Mouse (Mus musculus) ES-E14 (cell line): Measurements from ENCODE around the gene A030003K21Rik. TPM values are rescaled to one million over a fixed set of nuclear protein-coding genes. Genes with fewer than 3 reads are reported as not detected.
"Not testable (repeated sequence)": the region's sequence is repeated elsewhere in the genome, so short reads cannot be mapped to it uniquely, and the experiment has no call there.

Experiments
- DNase-seq: peaks from one replicate; pipeline ENCODE4 v3.0.0-alpha.2; 2013; ENCODE audit warnings: low read depth, low spot score
- H3K27ac ChIP-seq: 2 replicates; pipeline ENCODE4 v1.5.1; 2012; ENCODE audit warnings: low read depth, mild to moderate bottlenecking, low read length, moderate library complexity, mixed read lengths; ENCODE audit not compliant: poor library complexity, insufficient read depth, severe bottlenecking
- H3K36me3 ChIP-seq: 2 replicates; pipeline ENCODE4 v1.6.1; 2012; ENCODE audit warnings: mild to moderate bottlenecking, low read length, moderate library complexity, mixed read lengths; ENCODE audit not compliant: control insufficient read depth, poor library complexity, insufficient read depth, severe bottlenecking
- H3K4me1 ChIP-seq, 2 experiments: fragments of 150-350 bp in 1 of 2; sonication (generic) in 1 of 2; 2 replicates each; pipeline ENCODE4 v1.6.1; 2012; ENCODE audit warnings: low read length in 2 of 2, mild to moderate bottlenecking in 1 of 2, mixed read lengths in 1 of 2; ENCODE audit not compliant: control insufficient read depth in 2 of 2, insufficient read depth in 2 of 2, poor library complexity in 1 of 2
- H3K4me3 ChIP-seq, 2 experiments: fragments of 150-350 bp in 1 of 2; sonication (generic) in 1 of 2; 2 replicates each; pipeline ENCODE4 v1.5.1; 2012; ENCODE audit warnings: low read length in 2 of 2, low read depth in 1 of 2, mild to moderate bottlenecking in 1 of 2, mixed read lengths in 1 of 2; ENCODE audit not compliant: insufficient read depth in 1 of 2, poor library complexity in 1 of 2, severe bottlenecking in 1 of 2
- H3K9ac ChIP-seq: 2 replicates; pipeline ENCODE4 v1.6.1; 2012; ENCODE audit warnings: low read depth, mild to moderate bottlenecking, low read length, mixed read lengths; ENCODE audit not compliant: poor library complexity, insufficient read depth, severe bottlenecking
- H3K9me3 ChIP-seq: fragments of 150-350 bp; sonication (generic); 2 replicates; pipeline ENCODE4 v1.6.1; 2012; ENCODE audit warnings: low read depth, mild to moderate bottlenecking, low read length; ENCODE audit not compliant: control insufficient read depth, insufficient read depth
- CHD2 ChIP-seq: IDR thresholded peaks from 2 replicates; pipeline ENCODE4 v1.6.1; 2014; ENCODE audit warnings: mild to moderate bottlenecking, low read depth, low read length, inconsistent platforms
- HCFC1 ChIP-seq: IDR thresholded peaks from 2 replicates; pipeline ENCODE4 v1.6.1; 2012; ENCODE audit warnings: low read length, inconsistent platforms, borderline replicate concordance; ENCODE audit not compliant: insufficient read depth
- MAFK ChIP-seq: IDR thresholded peaks from 2 replicates; pipeline ENCODE4 v1.6.1; 2014; ENCODE audit warnings: mild to moderate bottlenecking, low read depth, low read length, inconsistent platforms; ENCODE audit not compliant: insufficient read depth
- ZC3H11A ChIP-seq: IDR thresholded peaks from 2 replicates; pipeline ENCODE4 v1.6.1; 2012; ENCODE audit warnings: low read depth, mild to moderate bottlenecking, inconsistent platforms, low read length, borderline replicate concordance
- ZNF384 ChIP-seq: IDR thresholded peaks from 2 replicates; pipeline ENCODE4 v1.6.1; 2012; ENCODE audit warnings: low read depth, low read length, inconsistent platforms
- in situ Hi-C, 2 experiments: fragments of 600-800 bp; cut with MboI; formaldehyde crosslinking; loops; one replicate each; pipeline ENCODE4 v1.15.1; 2025; ENCODE audit warnings: low sequenced_read_pairs in 2 of 2, inconsistent platforms in 1 of 2; ENCODE audit not compliant: unreplicated experiment in 2 of 2
- total RNA-seq: library from RNA; depleted of rRNA; stranded (reverse); fragments of 300-350 nt; gene quantifications from 2 replicates; pipeline ENCODE4 v1.2.3, GENCODE M21; 2012

The A030003K21Rik gene
- total RNA-seq, 1 experiment = not detected

DNA sequence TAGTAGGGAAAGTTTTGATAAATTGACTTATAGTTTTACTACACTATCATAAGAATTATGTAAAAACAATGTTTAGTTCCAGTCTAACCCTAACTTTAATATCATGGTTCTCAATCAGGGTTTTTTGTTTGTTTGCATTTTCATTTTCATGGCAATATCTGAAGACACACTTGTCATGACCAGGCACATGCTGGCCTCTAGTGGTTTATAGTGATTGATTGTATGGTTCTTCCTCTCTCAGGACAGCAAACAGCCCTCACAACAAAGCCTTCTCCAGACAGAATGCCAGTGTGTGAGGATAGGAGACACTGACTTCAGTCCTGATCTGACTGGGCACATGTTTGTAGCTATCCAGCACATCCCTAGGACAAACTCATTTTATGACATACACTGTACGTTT is 30.1 kb upstream of the A030003K21Rik start:
- Histone ChIP-seq H3K9me3 (no peaks in the 10 kb centered on the region), H3K4me3 (no peak overlapping the region), H3K36me3 (no peaks in the 10 kb centered on the region), H3K4me1 (no peaks in the 10 kb centered on the region), H3K27ac (no peak overlapping the region), H3K9ac (no peak overlapping the region)
- DNase-seq = no peak
- TF ChIP-seq MAFK = no peak
- no peak for TF ChIP-seq ZNF384
- TF ChIP-seq HCFC1 = no peak
- TF ChIP-seq ZC3H11A = no peak
- in situ Hi-C loops = no loop called here

GRCm38 (mm10) chr1:82972046-82972445 is 28.9 kb upstream of the A030003K21Rik start:
- DNase-seq = no peak
- H3K4me1 ChIP-seq = no peaks in the 10 kb centered on the region

DNA sequence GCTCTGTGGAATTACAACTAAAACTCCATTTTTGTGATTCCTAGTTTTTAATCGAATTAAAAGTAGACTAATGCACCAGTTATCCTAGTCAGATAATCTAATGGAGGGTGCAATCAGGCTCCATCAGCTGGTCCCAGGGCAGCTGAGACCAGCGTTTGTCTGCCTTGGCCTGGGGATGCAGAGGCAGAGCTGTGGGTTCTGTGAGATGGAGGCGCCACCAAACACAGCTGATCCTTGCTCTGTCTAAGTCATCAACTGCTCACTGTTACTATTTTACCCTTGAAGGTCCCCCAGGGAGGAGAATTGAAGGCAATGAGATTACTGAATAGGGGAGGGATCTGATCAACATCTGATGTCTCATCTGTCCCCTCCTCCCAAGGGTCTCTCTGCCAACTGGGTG is 23.2 kb upstream of the A030003K21Rik start:
- no peak for DNase-seq
- H3K4me1 ChIP-seq = no peaks in the 10 kb centered on the region

More at GRCm38 (mm10) chr1:82972046-82972445, 28.9 kb upstream of the A030003K21Rik start:
- Histone ChIP-seq H3K9ac (no peak overlapping the region), H3K36me3 (no peaks in the 10 kb centered on the region), H3K9me3 (no peaks in the 10 kb centered on the region), H3K4me3 (no peak overlapping the region), H3K27ac (no peak overlapping the region)
- no peak for TF ChIP-seq CHD2
- TF ChIP-seq ZC3H11A = no peak
- TF ChIP-seq HCFC1 = no peak
- no peak for TF ChIP-seq ZNF384
- no peak for TF ChIP-seq MAFK
- in situ Hi-C loops = no loop called here

DNA sequence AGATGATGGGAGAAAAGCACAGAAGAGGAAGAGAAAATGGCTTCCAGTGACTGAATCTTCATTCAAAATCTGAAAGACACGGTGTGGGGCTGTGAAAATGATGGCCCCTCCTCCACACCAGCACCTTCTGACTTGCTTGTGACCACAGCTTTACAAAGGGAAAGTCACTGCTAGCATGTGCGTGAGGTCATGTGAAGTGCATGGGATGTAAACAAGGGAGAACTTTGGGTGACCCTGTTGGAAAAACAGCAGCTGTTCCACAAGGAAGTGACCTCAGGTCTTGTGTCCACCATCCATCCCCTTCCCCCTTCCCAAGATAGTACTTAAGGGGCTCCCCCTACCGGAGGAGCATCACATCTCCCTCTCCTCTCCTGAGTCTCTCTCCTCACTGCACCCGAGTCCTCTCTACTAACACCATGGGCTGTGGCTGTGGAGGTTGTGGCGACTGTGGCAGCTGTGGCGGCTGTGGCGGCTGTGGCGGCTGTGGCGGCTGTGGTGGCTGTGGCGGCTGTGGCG is 16.7 kb upstream of the A030003K21Rik start, which contains the start of gene Gm47955:
TSS of gene Gm47955 (plus strand) at position 417 of the 516 bp plus-strand sequence.
- TF ChIP-seq MAFK = no peak
- TF ChIP-seq HCFC1 = peak; percentile 47; the same call in 1 of the 2 replicates
- Histone ChIP-seq H3K4me3 (peak within 1 kb of the TSS; percentile 11 to 57), H3K9ac (no peak within 1 kb of the TSS), H3K4me1 (no peaks in the 10 kb centered on the region), H3K9me3 (no peaks in the 10 kb centered on the region), H3K36me3 (no peaks in the 10 kb centered on the region), H3K27ac (no peak within 1 kb of the TSS)
- no peak for DNase-seq
- in situ Hi-C loops = no loop called here

More for the DNA sequence above, 23.2 kb upstream of the A030003K21Rik start:
- H3K27ac ChIP-seq = no peak overlapping the region
- in situ Hi-C loops = no loop called here
- TF ChIP-seq HCFC1 = no peak
- no peak for TF ChIP-seq MAFK
- TF ChIP-seq ZNF384 = no peak
- TF ChIP-seq CHD2 = no peak
- TF ChIP-seq ZC3H11A = no peak
- no peaks in the 10 kb centered on the region for H3K36me3 ChIP-seq
- H3K4me3 ChIP-seq = no peak overlapping the region
- no peak overlapping the region for H3K9ac ChIP-seq
- H3K9me3 ChIP-seq = no peaks in the 10 kb centered on the region

DNA sequence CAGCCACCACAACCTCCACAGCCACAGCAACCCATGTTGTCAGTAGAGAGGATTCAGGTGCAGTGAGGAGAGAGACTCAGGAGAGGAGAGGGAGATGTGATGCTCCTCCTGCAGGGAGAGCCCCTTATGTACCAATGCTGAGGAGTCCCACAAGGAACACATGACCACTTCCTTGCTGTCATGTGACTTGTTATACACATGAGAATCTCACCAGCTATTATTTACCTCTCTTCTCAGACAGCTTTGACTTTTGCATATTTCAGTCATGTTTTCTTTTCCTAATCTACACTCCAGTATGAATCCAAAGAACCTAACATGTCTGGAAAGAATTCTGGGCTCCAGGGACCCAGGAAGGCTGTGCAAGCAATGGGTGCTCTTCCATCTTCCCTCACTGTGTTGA is 12.7 kb upstream of the A030003K21Rik start, which contains the start of gene Gm7544:
TSS of gene Gm7544 (minus strand) at position 101 of the 400 bp plus-strand sequence.
- DNase-seq, H3K36me3 ChIP-seq, H3K4me1 ChIP-seq, H3K9ac ChIP-seq, H3K9me3 ChIP-seq, in situ Hi-C loops, H3K4me3 ChIP-seq, H3K27ac ChIP-seq: not testable (repeated sequence)
